Mouse (Mus musculus) ES-Bruce4 (cell line): ENCODE measurements around the gene Kmt2c. TPM values are rescaled to one million over a fixed set of nuclear protein-coding genes. Genes with fewer than 3 reads are reported as not detected.

Source experiments
- H3K27ac ChIP-seq: 2 replicates; pipeline ENCODE4 v1.5.1; 2012; ENCODE audit warnings: low read length, inconsistent platforms; ENCODE audit not compliant: insufficient read depth
- H3K27me3 ChIP-seq: 2 replicates; pipeline ENCODE4 v1.6.1; 2012; ENCODE audit warnings: mild to moderate bottlenecking, low read length, inconsistent platforms; ENCODE audit not compliant: control insufficient read depth, poor library complexity, insufficient read depth, severe bottlenecking
- H3K36me3 ChIP-seq: 2 replicates; pipeline ENCODE4 v1.6.1; 2012; ENCODE audit warnings: inconsistent platforms, mild to moderate bottlenecking, low read length, moderate library complexity; ENCODE audit not compliant: control insufficient read depth, poor library complexity, insufficient read depth, severe bottlenecking
- H3K4me1 ChIP-seq: one replicate; pipeline ENCODE4 v1.8.1; 2011; ENCODE audit warnings: low read length; ENCODE audit not compliant: control insufficient read depth, insufficient read depth
- H3K4me3 ChIP-seq: 2 replicates; pipeline ENCODE4 v1.5.1; 2011; ENCODE audit warnings: low read depth, mild to moderate bottlenecking, low read length
- H3K9ac ChIP-seq: 2 replicates; pipeline ENCODE4 v1.6.1; 2012; ENCODE audit warnings: low read depth, mild to moderate bottlenecking, inconsistent platforms; ENCODE audit not compliant: poor library complexity, severe bottlenecking
- H3K9me3 ChIP-seq: replicated peaks from 2 replicates; pipeline ENCODE4 v1.6.1; 2012; ENCODE audit warnings: mild to moderate bottlenecking, low read length, inconsistent platforms; ENCODE audit not compliant: control insufficient read depth, poor library complexity, insufficient read depth, severe bottlenecking
- CTCF ChIP-seq: IDR thresholded peaks from one replicate; pipeline ENCODE4 v1.8.1; 2011; ENCODE audit warnings: low read depth, low read length
- EP300 ChIP-seq: IDR thresholded peaks from 2 replicates; pipeline ENCODE4 v1.6.1; 2011; ENCODE audit warnings: low read depth, low read length; ENCODE audit not compliant: insufficient read depth
- POLR2A ChIP-seq: IDR thresholded peaks from one replicate; pipeline ENCODE4 v1.8.1; 2011; ENCODE audit warnings: low read length; ENCODE audit not compliant: insufficient read depth
- polyA plus RNA-seq: library from polyadenylated mRNA; stranded (reverse); fragments of >200 nt; gene quantifications from 2 replicates; pipeline ENCODE4 v1.2.4, GENCODE M21; 2011; ENCODE audit warnings: low read depth; ENCODE audit not compliant: missing spikeins, insufficient read depth, insufficient read length

Kmt2c gene
- polyA plus RNA-seq = 24.4 and 27.1 TPM in 2 replicates

DNA sequence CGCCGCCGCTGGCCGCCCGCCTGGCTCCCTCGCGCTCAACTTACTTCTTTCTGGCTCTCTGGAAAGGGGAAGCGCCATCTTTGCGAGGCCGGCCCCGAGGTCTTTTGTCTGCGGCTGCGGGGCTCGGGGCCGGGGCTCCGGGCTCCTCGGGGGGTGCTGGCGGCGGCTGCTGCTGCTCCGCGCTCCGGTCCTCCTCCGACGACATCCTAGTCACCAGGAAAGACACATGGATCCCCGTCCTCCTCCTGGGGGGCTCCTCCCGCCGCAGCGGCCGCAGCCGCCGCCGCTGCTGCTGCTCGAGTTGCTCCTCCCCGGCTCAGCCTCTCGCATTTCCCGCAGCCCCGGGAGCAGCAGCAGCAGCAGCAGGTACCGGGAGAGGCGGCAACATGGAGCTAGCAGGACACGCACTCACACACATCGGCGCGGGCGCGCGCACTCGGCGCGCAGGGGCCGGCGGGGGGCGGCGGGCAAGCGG is at the start of gene Kmt2c:
Gene Kmt2c (minus strand): TSS at position 438 of the 475 bp plus-strand sequence.
- Histone ChIP-seq H3K9ac (peak within 1 kb of the TSS; percentile 97), H3K36me3 (no peaks in the 10 kb centered on the region), H3K27ac (peak within 1 kb of the TSS; percentile 76), H3K9me3 (no peaks in the 10 kb centered on the region), H3K27me3 (no peaks in the 10 kb centered on the region), H3K4me1 (no peaks in the 10 kb centered on the region), H3K4me3 (peak within 1 kb of the TSS; percentile 93)
- TF ChIP-seq POLR2A (no peak), CTCF (no peak)

DNA sequence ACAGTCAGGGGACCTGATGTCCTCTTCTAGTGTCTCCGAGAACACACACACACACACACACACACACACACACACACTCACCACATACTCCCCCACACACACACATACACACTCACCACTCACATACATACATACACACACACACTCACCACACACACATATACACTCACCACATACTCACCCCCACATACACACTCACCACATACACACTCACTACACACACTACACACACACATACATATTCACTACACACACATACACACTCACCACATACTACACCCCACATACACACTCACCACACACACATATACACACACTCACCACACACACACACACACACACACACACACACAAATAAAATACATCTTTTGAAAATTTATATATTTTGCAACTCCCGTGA is 48.3 kb upstream of the Kmt2c start:
- Histone ChIP-seq H3K4me3 (no peak overlapping the region), H3K27ac (no peak overlapping the region), H3K9ac (no peak overlapping the region), H3K27me3 (no peaks in the 10 kb centered on the region), H3K36me3 (no peaks in the 10 kb centered on the region), H3K4me1 (no peaks in the 10 kb centered on the region), H3K9me3 (no peaks in the 10 kb centered on the region; the same call in 1 of the 2 replicates)
- no peak for TF ChIP-seq CTCF
- no peak for TF ChIP-seq POLR2A
- no peak for TF ChIP-seq EP300

DNA sequence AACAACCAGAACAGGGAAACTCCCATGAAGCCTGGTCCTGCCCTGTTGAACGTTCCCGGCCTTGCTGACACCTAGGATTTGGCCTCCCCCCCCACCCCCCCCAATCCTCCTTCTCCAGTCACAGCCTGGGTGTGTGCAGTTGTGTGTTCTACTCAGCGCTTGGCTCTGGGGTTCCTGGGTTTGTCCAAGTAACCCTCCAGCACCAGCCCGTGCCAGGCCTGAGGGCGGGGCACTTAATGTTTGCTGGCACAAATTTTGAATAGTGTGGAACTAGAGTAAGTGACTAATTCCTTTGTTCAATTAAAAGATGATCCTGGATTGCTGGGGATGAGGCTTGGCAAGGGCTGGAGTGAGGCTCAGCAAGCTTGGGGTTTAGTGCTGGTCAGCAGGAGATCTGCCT is 46.0 kb upstream of the Kmt2c start:
- Histone ChIP-seq H3K4me3 (no peak overlapping the region), H3K36me3 (no peaks in the 10 kb centered on the region), H3K27ac (no peak overlapping the region), H3K27me3 (no peaks in the 10 kb centered on the region), H3K4me1 (no peaks in the 10 kb centered on the region), H3K9ac (no peak overlapping the region), H3K9me3 (no peaks in the 10 kb centered on the region; the same call in 1 of the 2 replicates)
- TF ChIP-seq EP300 (no peak), CTCF (no peak), POLR2A (no peak)

DNA sequence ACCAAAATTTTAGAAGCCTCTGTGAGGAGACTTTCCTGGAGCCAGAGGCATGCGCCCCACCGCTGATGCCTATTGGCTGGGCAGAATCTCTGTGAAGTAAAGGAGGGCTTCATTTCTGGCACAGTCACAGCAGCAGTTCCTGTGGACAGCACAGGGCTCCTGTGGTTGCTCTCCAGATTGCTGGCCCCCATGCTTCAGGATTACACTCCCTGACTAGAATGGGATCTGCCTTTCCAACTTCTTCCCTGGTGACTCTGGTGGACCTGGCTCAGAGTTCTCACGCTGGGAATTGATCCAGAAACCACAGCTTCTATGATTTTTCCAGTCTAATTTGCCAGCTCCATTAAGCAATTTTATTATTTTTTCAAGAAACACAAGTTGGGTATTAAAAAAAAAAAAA is 45.5 kb upstream of the Kmt2c start:
- Histone ChIP-seq H3K4me1 (no peaks in the 10 kb centered on the region), H3K27me3 (no peaks in the 10 kb centered on the region), H3K9me3 (no peaks in the 10 kb centered on the region; the same call in 1 of the 2 replicates), H3K9ac (no peak overlapping the region), H3K27ac (no peak overlapping the region), H3K4me3 (no peak overlapping the region), H3K36me3 (no peaks in the 10 kb centered on the region)
- TF ChIP-seq CTCF = no peak
- TF ChIP-seq EP300 = no peak
- TF ChIP-seq POLR2A = no peak

- Histone ChIP-seq H3K27ac (no peak overlapping the region), H3K27me3 (no peaks in the 10 kb centered on the region), H3K9ac (no peak overlapping the region), H3K9me3 (no peaks in the 10 kb centered on the region), H3K4me1 (no peaks in the 10 kb centered on the region), H3K36me3 (no peaks in the 10 kb centered on the region), H3K4me3 (no peak overlapping the region)
- no peak for TF ChIP-seq CTCF
- no peak for TF ChIP-seq POLR2A
- TF ChIP-seq EP300 = no peak
Measured at GRCm38 (mm10) chr5:25541661-25542060, 43.1 kb upstream of the Kmt2c start.

GRCm38 (mm10) chr5:25540921-25541320 is 42.3 kb upstream of the Kmt2c start:
- Histone ChIP-seq H3K9me3 (no peaks in the 10 kb centered on the region), H3K27ac (no peak overlapping the region), H3K9ac (no peak overlapping the region), H3K36me3 (no peaks in the 10 kb centered on the region), H3K4me1 (no peaks in the 10 kb centered on the region), H3K4me3 (no peak overlapping the region), H3K27me3 (no peaks in the 10 kb centered on the region)
- TF ChIP-seq EP300 (no peak), POLR2A (no peak), CTCF (no peak)
